Mouse (Mus musculus) heart, adult 18-20 months (tissue): ENCODE results near the gene Hbb-bh2. TPM values are rescaled to one million over a fixed set of nuclear protein-coding genes. Genes with fewer than 3 reads are reported as not detected.
A peak's percentile ranks its signal among the peaks of the same experiment; 100 is the strongest.
"Not testable (repeated sequence)": the region's sequence is repeated elsewhere in the genome, so short reads cannot be mapped to it uniquely, and the experiment has no call there.

Source experiments
- DNase-seq, 2 experiments: peaks; one replicate each; pipeline ENCODE4 v3.0.0; 2021 to 2022; ENCODE audit warnings: mixed read lengths in 1 of 2
- long read RNA-seq, 2 experiments: library from polyadenylated mRNA; stranded (forward); transcript quantifications; one replicate each; pipeline ENCODE4 v2.0.0; 2021
- total RNA-seq, 2 experiments: library from RNA; stranded (reverse); gene quantifications; 2 replicates each; pipeline ENCODE4 v1.2.3; 2021

The Hbb-bh2 gene
- not detected for total RNA-seq
- long read RNA-seq, experiment 1, result 0 reads
- long read RNA-seq, experiment 2, result 0 reads

GRCm38 (mm10) chr7:103840268-103840667, at the start of gene Hbb-bh2:
Gene Hbb-bh2, minus strand, starts transcription at chr7:103840520.
- no peak for DNase-seq

GRCm38 (mm10) chr7:103886152-103886551, 45.8 kb upstream of the Hbb-bh2 start, which contains the start of gene Olfr66:
Gene Olfr66, minus strand, starts transcription at chr7:103886252.
- DNase-seq, result no peak

- no peak for DNase-seq
These were observed 36.8 kb upstream of the Hbb-bh2 start for GRCm38 (mm10) chr7:103877093-103877492.

- DNase-seq, result no peak
These were observed 34.1 kb upstream of the Hbb-bh2 start for GRCm38 (mm10) chr7:103874451-103874850.

GRCm38 (mm10) chr7:103873064-103873463, 32.7 kb upstream of the Hbb-bh2 start:
- peak in 1 of 2 experiments; percentile 8 for DNase-seq

GRCm38 (mm10) chr7:103870667-103871066, 30.3 kb upstream of the Hbb-bh2 start:
- DNase-seq, result no peak

GRCm38 (mm10) chr7:103865716-103866115, 25.4 kb upstream of the Hbb-bh2 start:
- no peak for DNase-seq

- no peak for DNase-seq
These were observed 21.2 kb upstream of the Hbb-bh2 start for GRCm38 (mm10) chr7:103861531-103861930.

- DNase-seq, result peak; percentile 44 to 56
These were observed 20.5 kb upstream of the Hbb-bh2 start for GRCm38 (mm10) chr7:103860855-103861254.

GRCm38 (mm10) chr7:103859076-103859475, 18.8 kb upstream of the Hbb-bh2 start:
- peak in 1 of 2 experiments; percentile 9 for DNase-seq

GRCm38 (mm10) chr7:103854669-103855068, 14.3 kb upstream of the Hbb-bh2 start:
- no peak for DNase-seq

GRCm38 (mm10) chr7:103853090-103853489, 12.8 kb upstream of the Hbb-bh2 start, which contains the start of gene Hbb-y:
Gene Hbb-y, minus strand, starts transcription at chr7:103853216.
- DNase-seq, result no peak

GRCm38 (mm10) chr7:103844525-103845325, 4.4 kb upstream of the Hbb-bh2 start:
- DNase-seq, result no peak

- DNase-seq, result no peak
These were observed 2.7 kb upstream of the Hbb-bh2 start, which contains the start of gene Hbb-bh1 for GRCm38 (mm10) chr7:103843034-103843433. Gene Hbb-bh1, minus strand, starts transcription at chr7:103843164.

- no peak for DNase-seq
These were observed 12.5 kb downstream of the Hbb-bh2 start, which contains the start of gene Hbb-bs for GRCm38 (mm10) chr7:103827808-103828207. Gene Hbb-bs, minus strand, starts transcription at chr7:103828096.

- not testable (repeated sequence) for DNase-seq
These were observed 13.2 kb downstream of the Hbb-bh2 start for GRCm38 (mm10) chr7:103827139-103827538.

- DNase-seq, result no peak
These were observed 13.9 kb downstream of the Hbb-bh2 start for GRCm38 (mm10) chr7:103826255-103826887.

GRCm38 (mm10) chr7:103825536-103826254, 14.6 kb downstream of the Hbb-bh2 start:
- no peak for DNase-seq

- DNase-seq, result no peak
These were observed 15.7 kb downstream of the Hbb-bh2 start for GRCm38 (mm10) chr7:103824597-103824996.

GRCm38 (mm10) chr7:103815085-103815484, 25.2 kb downstream of the Hbb-bh2 start:
- DNase-seq, result not testable (repeated sequence)

- no peak for DNase-seq
These were observed 26.6 kb downstream of the Hbb-bh2 start, which contains the start of gene Hbb-bt for GRCm38 (mm10) chr7:103813766-103814165. Gene Hbb-bt, minus strand, starts transcription at chr7:103813996.

GRCm38 (mm10) chr7:103813152-103813551, 27.2 kb downstream of the Hbb-bh2 start:
- not testable (repeated sequence) for DNase-seq
